Mouse (Mus musculus): ENCODE measurements around the gene Mrgprb5.
A peak's percentile ranks its signal among the peaks of the same experiment; 100 is the strongest.
"Not testable (repeated sequence)": the region's sequence is repeated elsewhere in the genome, so short reads cannot be mapped to it uniquely, and the experiment has no call there.

The Mrgprb5 gene

GRCm38 (mm10) chr7:48168919-48169318 is at the start of gene Mrgprb5:
Mrgprb5 (minus strand) TSS chr7:48169019.
- no peak for DNase-seq (ENCODE audit: extremely low read depth, low read depth, low spot score)

- no peak for DNase-seq (ENCODE audit: extremely low read depth, low read depth, low spot score)
Measured at GRCm38 (mm10) chr7:48199188-48199587, 30.4 kb upstream of the Mrgprb5 start, which contains the start of gene Mrgprb4. Mrgprb4 (minus strand) TSS chr7:48199288.

GRCm38 (mm10) chr7:48167471-48167870 is 1.3 kb downstream of the Mrgprb5 start:
- DNase-seq (ENCODE audit: extremely low read depth, low read depth, low spot score), result no peak

GRCm38 (mm10) chr7:48138248-48138702 is 30.5 kb downstream of the Mrgprb5 start:
- DNase-seq (ENCODE audit: extremely low read depth, low read depth, low spot score), result peak; percentile 78

GRCm38 (mm10) chr7:48137216-48138077 is 31.4 kb downstream of the Mrgprb5 start:
- DNase-seq (ENCODE audit: extremely low read depth, low read depth, low spot score), result peak; percentile 11

- no peak for DNase-seq (ENCODE audit: extremely low read depth, low read depth, low spot score)
Measured at GRCm38 (mm10) chr7:48132674-48133073, 36.1 kb downstream of the Mrgprb5 start.

- DNase-seq (ENCODE audit: extremely low read depth, low read depth, low spot score), result not testable (repeated sequence)
Measured at GRCm38 (mm10) chr7:48132247-48132646, 36.6 kb downstream of the Mrgprb5 start.

GRCm38 (mm10) chr7:48131820-48132219 is 37.0 kb downstream of the Mrgprb5 start:
- peak; percentile 16 for DNase-seq (ENCODE audit: extremely low read depth, low read depth, low spot score)

- DNase-seq (ENCODE audit: extremely low read depth, low read depth, low spot score), result no peak
Measured at GRCm38 (mm10) chr7:48123806-48124205, 45.0 kb downstream of the Mrgprb5 start.
